Mouse (Mus musculus) B cell, adult 2 months (primary cell): ENCODE data around the gene 1700020D05Rik.
A peak's percentile ranks its signal among the peaks of the same experiment; 100 is the strongest.

ENCODE experiments used
- DNase-seq, 2 experiments: peaks; one replicate each; pipeline ENCODE4 v3.0.0; 2022

Gene 1700020D05Rik

GRCm38 (mm10) chr19:5503687-5504086, at the start of gene 1700020D05Rik:
Gene 1700020D05Rik, minus strand, starts transcription at chr19:5503787.
- DNase-seq = no peak

GRCm38 (mm10) chr19:5547471-5548056, 44.0 kb upstream of the 1700020D05Rik start:
- DNase-seq = no peak

GRCm38 (mm10) chr19:5544031-5544430, 40.4 kb upstream of the 1700020D05Rik start:
- DNase-seq = no peak

GRCm38 (mm10) chr19:5543362-5543761, 39.8 kb upstream of the 1700020D05Rik start:
- no peak for DNase-seq

- DNase-seq = no peak
Measured at GRCm38 (mm10) chr19:5538786-5539185, 35.2 kb upstream of the 1700020D05Rik start.

GRCm38 (mm10) chr19:5532520-5532919, 28.9 kb upstream of the 1700020D05Rik start:
- DNase-seq = no peak

GRCm38 (mm10) chr19:5530138-5530524, 26.5 kb upstream of the 1700020D05Rik start:
- DNase-seq = no peak

GRCm38 (mm10) chr19:5529325-5530137, 25.9 kb upstream of the 1700020D05Rik start:
- peak; percentile 96 to 97 for DNase-seq

- DNase-seq = no peak
Measured at GRCm38 (mm10) chr19:5525204-5525603, 21.6 kb upstream of the 1700020D05Rik start.

GRCm38 (mm10) chr19:5518721-5519120, 15.1 kb upstream of the 1700020D05Rik start:
- DNase-seq = no peak

GRCm38 (mm10) chr19:5516906-5517505, 13.4 kb upstream of the 1700020D05Rik start:
- no peak for DNase-seq

- DNase-seq = peak; percentile 18 to 30
Measured at GRCm38 (mm10) chr19:5515840-5516777, 12.5 kb upstream of the 1700020D05Rik start.

GRCm38 (mm10) chr19:5513005-5513349, 9.4 kb upstream of the 1700020D05Rik start:
- no peak for DNase-seq

GRCm38 (mm10) chr19:5512091-5513004, 8.8 kb upstream of the 1700020D05Rik start:
- DNase-seq = peak; percentile 62 to 68

- peak; percentile 26 to 30 for DNase-seq
Measured at GRCm38 (mm10) chr19:5511074-5511632, 7.6 kb upstream of the 1700020D05Rik start.

GRCm38 (mm10) chr19:5510031-5511026, 6.7 kb upstream of the 1700020D05Rik start, which contains the start of gene Snx32:
Gene Snx32, minus strand, starts transcription at chr19:5510538.
- DNase-seq = peak; percentile 93 to 95

- DNase-seq = no peak
Measured at GRCm38 (mm10) chr19:5500330-5500875, 3.2 kb downstream of the 1700020D05Rik start.

- no peak for DNase-seq
Measured at GRCm38 (mm10) chr19:5496052-5496370, 7.6 kb downstream of the 1700020D05Rik start.

GRCm38 (mm10) chr19:5495353-5496051, 8.1 kb downstream of the 1700020D05Rik start:
- DNase-seq = no peak
